Mouse (Mus musculus) heart, postnatal 4 days (tissue): ENCODE measurements around the gene Nipsnap3b. TPM values are rescaled to one million over a fixed set of nuclear protein-coding genes. Genes with fewer than 3 reads are reported as not detected.

Experiments
- DNase-seq: peaks from one replicate; pipeline ENCODE4 v3.0.0; 2021
- total RNA-seq, 2 experiments: library from RNA; stranded (reverse); gene quantifications; 2 replicates each; pipeline ENCODE4 v1.2.3; 2021

Gene Nipsnap3b
- total RNA-seq: 10 to 100 TPM; 24.0 to 26.4 TPM

DNA sequence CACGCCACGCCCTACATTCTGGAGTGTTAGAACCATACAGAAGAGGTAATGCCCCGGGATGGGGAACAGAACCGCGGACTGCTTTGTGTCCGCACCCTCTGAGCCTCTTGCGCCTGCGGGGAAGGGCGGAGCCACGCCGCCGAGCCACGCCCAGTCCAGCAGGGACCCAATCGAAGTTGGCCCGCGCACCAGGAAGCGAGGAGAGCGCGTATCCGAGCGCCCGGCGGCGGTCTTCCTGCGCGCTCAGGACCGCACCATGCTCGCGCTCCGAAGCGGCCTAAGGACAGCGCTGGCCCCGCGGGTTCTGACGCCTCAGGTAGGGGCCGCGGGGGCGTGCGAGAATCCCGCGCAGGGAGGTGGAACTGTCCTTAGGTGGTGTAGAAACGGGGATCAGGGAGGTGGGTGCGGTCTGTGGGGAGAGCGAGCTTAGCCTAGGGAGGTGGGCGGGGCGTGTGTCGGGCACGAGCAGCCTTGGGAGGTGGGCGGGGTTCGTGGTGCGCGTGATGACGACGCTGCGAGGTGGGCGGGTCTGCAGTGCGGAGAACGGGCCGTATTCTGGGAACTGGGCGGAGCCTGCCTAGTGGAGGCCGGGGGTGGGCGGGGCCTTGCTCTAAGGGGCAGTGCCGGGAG, at the start of gene Nipsnap3b:
TSS of gene Nipsnap3b (plus strand) at position 149 of the 630 bp plus-strand sequence.
- peak; percentile 98 for DNase-seq

GRCm38 (mm10) chr4:52964247-52964646, 47.4 kb upstream of the Nipsnap3b start, which contains the start of gene Olfr270:
TSS of gene Olfr270 (plus strand) at chr4:52964547.
- DNase-seq: no peak

- no peak for DNase-seq
Observed at GRCm38 (mm10) chr4:52985216-52985615, 26.5 kb upstream of the Nipsnap3b start.

GRCm38 (mm10) chr4:52986266-52986665, 25.4 kb upstream of the Nipsnap3b start:
- DNase-seq: no peak

DNA sequence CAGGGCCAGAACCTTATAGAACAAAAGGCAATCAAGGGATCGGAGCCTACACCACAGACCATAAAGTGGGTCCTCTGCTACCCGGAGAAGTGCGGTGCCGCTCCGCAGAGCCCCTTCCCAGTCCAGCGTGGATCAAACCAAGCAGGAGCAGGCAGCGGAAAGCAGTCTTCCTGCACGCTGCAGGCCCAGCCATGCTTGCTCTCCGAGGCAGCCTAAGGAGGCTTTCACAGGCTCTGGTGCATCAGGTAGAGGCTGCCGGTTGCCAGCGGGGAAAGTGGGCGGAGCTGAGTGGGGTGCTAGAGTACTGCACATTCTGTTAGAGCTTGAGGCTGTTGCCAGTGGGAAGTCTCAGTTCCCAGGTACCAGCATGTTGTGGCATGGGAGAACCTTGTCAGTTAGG, 22.4 kb upstream of the Nipsnap3b start, which contains the start of gene Nipsnap3a:
TSS of gene Nipsnap3a (plus strand) at position 25 of the 400 bp plus-strand sequence.
- peak; percentile 10 for DNase-seq

GRCm38 (mm10) chr4:52999449-52999848, 12.2 kb upstream of the Nipsnap3b start:
- peak; percentile 13 for DNase-seq

GRCm38 (mm10) chr4:53000154-53000553, 11.5 kb upstream of the Nipsnap3b start:
- DNase-seq: no peak

- DNase-seq: no peak
Observed at GRCm38 (mm10) chr4:53009183-53009582, 2.5 kb upstream of the Nipsnap3b start.

- no peak for DNase-seq
Observed at GRCm38 (mm10) chr4:53009871-53010270, 1.8 kb upstream of the Nipsnap3b start.

DNA sequence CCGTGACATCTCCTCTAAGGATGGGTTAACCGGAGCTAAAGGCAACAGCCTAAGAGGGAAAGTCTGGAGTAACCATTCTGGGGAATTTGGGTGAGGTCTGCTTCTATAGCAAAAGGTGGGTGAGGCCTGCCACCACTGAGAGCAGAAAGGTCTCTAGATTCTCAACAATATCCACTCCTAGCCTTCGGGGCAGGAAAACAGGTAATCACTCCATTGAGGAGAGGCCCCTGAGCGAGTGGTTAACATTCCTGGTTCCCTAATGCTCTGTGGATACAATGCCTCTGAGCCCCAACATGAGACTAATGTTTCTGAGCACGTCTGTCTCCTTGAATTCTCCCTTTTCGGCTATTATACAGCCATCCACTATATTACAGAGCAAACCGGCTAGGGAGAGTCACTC, 2.7 kb downstream of the Nipsnap3b start:
- DNase-seq: no peak

DNA sequence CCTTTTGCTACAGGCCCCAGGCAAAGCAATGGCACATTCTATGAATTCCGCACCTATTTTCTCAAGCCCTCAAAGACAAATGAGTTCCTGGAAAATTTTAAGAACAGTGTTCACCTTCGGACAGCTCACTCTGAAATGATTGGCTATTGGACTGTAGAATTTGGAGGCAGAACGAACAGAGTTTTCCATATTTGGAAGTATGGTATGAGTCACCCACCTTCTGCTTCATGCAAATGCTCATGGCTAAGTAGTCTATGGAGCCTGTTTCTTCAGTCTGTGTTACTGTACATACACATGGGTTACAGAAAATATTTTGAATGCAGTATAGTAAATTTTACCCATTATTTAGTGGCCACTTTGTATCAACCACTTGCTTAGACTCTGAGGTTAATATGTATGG, 3.3 kb downstream of the Nipsnap3b start:
- DNase-seq: no peak

DNA sequence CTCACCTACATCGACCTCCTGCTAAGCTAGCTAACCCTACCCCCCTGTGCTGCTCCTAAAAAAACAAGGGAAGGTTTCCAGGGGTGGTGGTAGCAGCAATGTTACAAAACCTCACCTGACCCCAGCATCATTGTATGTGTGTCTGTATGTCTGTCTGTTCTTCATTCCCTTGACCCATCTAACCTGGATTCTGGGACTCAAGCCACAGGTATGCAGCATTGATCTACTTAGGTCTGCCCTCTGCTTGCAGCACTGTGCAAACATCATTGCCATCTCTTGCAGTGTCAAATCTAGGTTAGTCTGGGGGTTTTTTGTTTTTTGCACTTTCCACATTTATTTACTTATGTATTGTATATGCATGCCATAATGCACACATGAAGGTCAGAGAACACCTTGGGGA, 6.7 kb downstream of the Nipsnap3b start:
- no peak for DNase-seq

DNA sequence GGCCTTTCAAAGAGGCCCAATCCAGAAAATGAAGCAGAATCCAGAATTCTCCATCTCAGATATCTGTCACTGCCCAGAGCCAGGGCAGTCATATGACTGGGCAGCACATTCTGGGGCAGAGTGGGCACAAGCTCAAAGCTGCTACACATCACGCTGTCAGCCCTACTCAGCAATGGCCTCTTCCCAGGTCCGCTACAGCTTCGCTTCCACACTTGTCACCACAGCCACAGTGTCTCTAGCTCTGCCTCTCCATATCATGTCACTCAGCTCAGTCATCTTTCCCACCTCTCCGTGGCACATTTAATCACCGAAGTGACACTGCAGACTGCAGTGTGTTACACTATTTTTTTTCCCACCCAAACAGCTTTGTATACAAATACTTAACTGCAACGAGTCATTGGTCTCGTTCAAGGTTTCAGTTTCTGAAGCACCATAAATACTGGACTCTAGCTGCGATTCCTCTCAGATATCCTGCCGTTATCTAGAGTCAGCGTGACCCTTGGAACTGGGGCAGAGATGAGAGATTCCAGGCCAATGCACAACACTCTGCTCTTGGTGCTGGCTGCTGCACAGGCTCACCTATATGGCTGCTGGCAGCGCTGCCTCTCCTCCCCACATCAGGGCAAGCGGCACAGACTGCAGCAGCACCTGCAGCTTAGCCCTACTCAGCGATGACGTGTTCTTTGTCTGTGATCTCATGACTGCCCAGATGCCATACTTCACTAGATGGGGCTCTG, 11.7 kb downstream of the Nipsnap3b start:
- DNase-seq: no peak

DNA sequence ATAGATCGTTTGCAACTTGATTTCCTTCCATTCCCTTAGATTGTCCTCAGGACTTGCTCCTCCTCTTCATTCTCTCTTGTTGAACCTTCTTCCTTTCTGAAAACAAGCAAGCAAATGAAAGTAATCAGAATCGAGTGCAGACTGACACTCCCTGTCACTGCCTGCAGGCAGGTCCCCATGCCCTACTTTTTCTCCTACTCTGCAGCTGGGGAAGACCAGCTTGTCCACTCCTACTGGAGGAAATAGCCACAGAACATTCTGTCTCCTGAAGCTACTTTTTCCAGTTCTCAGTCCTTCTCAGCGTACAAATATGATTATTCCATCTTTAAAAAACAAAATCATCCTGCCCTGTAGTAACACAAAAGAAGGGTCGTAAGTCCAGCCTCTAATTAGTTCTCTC, 12.7 kb downstream of the Nipsnap3b start:
- DNase-seq: no peak

- DNase-seq: no peak
Observed at GRCm38 (mm10) chr4:53027811-53028210, 16.1 kb downstream of the Nipsnap3b start.

- DNase-seq: peak; percentile 16
Observed at GRCm38 (mm10) chr4:53030326-53030948, 18.8 kb downstream of the Nipsnap3b start.

- DNase-seq: no peak
Observed at GRCm38 (mm10) chr4:53043819-53044218, 32.1 kb downstream of the Nipsnap3b start.

DNA sequence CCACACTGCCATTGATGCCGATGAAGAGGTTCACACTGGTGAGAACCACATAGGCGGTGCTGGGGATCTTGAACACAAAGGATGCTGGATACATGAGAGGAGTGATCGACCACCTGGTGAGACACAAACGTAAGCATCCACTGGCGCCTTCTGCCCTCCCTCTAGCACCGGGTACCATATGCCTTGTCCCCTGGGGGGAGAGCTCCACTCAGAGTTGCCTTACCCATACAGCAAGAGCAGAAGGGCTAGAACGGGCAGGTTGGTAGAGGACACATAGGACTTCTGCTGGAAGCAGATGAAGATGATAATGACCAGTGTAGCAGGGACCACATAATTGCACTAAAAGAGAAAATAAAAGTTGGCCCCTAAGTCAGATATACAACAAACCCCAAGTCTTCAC, 34.1 kb downstream of the Nipsnap3b start:
- DNase-seq: no peak

DNA sequence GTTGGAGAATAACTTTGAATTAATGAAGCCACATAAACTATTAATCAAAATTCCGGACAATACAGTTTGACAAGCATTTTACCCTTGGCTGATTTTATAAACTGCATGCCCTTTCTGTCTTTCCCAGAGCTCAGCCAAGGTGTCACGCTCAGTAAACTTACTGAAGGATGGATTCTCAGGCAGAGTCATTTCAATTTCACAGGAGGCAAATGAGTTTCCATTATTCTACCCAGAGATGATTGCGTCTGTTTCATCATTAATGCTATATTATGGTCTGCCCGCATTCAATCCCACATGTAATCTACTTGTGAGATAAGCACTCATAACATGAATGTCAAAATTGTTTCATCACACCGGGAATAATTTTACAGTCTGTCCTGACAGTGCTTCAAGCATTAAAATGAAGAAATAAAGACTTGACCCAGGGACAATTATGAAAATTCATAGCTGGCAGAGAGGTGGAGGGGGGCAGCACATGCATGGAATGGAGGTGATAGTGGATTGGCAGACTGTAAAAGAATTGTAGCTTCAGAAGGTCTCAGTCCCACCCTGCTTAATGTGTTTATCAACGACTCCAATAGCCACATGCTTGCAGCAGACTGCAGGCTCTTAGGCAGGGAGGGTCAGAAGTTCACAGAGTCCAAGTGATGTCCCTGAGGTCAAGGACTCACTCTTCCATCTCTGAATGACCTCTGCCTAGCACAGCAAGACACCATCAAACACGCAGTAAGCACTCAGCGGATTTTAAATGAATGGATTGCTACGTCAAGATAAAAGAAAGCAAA, 34.8 kb downstream of the Nipsnap3b start:
- DNase-seq: no peak

DNA sequence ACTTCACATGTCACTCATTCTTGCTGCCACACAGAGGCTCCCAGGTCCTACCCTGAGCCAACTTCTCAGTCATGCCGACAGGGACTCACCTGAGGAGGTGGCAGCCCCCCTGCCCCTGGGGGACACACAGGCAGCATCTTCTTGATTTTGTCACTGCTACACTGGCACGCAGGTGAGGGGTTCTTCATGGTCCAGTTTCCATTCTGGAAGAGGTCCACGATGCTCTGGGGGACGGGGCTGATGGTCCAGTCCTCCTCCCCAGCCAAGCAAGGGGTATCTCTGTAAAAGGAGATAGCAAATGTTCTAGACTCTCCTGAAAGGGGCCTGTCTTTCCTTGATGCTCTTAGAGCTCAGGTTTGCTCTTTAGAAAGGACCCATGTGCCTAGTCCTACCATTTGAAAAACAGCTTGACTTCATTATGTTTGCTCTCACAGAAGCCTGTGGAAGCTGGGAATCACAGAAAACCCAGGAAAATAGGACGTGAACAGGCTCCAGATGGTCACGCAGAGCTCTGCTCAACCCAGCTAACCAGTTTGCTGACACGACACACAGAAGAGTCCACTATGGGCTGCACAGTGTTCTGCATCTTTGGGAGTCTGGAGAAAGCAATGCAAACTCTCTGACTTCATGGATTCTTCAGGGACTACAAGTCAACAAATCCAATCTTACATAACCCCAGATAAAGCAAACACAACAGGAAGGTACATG, 50.8 kb downstream of the Nipsnap3b start:
- DNase-seq: no peak
